Mouse (Mus musculus) retina, postnatal 7 days (tissue): Measurements from ENCODE around the gene Prdm15.

Experiments used
- DNase-seq: peaks from one replicate; pipeline ENCODE4 v3.0.0-alpha.2; 2012; ENCODE audit warnings: low read depth, low spot score

The Prdm15 gene

DNA sequence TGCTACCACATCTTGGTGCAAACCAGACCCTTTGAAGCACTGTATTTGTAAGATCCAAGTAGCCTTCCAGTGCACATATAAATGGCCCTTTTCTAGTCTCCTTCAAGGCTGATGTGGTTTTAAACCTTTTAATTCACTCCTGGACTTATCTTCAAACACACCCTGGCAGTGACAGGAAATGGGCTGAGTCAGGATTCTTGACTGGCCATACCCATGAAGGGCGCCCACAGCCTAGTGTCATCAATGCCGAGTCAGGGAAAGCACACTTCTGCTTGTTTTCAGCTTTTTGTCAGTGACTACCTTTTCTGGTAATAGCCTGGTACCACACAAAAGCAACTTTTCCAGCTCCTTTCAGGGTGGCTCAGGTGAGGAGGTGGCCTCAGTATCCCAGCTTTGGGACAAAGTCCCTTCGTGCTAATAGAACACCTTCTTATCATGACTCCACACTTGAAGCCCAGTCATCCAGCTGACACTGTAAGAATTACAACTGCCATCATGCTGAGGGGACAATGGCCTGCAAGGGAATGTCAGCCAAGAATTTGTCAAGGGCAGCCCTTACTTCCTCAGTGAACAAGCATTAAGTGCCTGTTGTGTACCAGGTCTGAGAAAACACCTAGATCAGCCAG lies 99.2 kb downstream of the Prdm15 start:
- DNase-seq = no peak

DNA sequence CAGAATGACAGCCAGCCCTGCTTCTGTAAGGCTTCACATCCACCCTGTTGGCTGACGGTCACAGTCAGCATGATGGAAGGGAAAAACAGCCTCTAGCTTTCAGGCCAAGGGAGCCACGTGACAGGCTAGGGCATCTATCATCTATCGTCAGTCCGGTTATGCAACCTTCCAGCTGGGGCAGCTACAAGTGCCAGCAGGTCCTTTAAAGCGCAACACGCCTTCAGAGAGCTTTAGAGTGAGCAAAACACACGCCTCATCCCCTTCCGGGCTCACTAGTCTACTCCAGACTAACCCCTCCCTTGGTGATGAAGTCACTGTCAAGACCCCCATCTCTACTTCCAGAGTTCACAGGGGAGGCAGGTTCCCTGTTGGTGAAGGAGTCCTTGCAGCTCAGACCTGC lies 99.8 kb downstream of the Prdm15 start:
- no peak for DNase-seq

DNA sequence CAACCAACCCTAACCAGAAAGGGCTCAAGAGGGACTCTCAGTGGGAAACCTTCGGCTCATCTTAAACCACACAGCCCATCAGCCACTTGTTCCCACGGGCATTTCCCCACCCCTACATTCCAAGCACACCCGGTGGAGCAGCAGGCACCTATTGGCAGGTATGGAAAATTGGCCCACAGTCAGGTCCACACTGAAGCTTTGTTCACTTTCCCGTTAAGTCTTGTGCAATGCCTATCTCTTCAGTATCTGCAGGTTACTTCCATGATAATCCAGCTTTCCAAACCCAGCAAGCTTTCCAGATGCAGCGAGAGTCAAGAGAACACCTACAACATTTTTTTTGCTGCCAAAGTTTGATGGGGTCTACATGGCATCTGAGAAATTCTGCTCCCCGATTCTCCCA lies 103.2 kb downstream of the Prdm15 start:
- DNase-seq = no peak
